In genomic region chr1:182955047-182955620, GRCm38 (mm10) we compare ENCODE assay signal across 8 mouse cellular contexts. TPM values are rescaled to one million over a fixed set of nuclear protein-coding genes. Genes with fewer than 3 reads are reported as not detected.
DNase-seq lines count a peak whose midpoint lies in the region; ATAC-seq and TF ChIP-seq lines count a peak whose summit lies in the region.

No protein-coding gene starts in this region.

- DNase-seq in neural tube, embryonic 11.5 days (ENCODE audit: low spot score), result no peak
- no peak for DNase-seq in neural tube, embryonic 10.5 days (ENCODE audit: extremely low spot score, low spot score)
- DNase-seq in heart, postnatal 0 days (ENCODE audit: low spot score), result no peak
- DNase-seq in liver, embryonic 13.5 days, result no peak
- DNase-seq in left cerebral cortex, adult 8-10 months (ENCODE audit: low spot score in 2 of 2), result no peak
- DNase-seq in left cerebral cortex, postnatal 14 days (ENCODE audit: low spot score in 2 of 2), result no peak
- DNase-seq in layer of hippocampus, adult 9-10 months (ENCODE audit: low spot score), result no peak

- peak overlapping the region; percentile 55 for H3K9ac ChIP-seq in neural tube, embryonic 11.5 days (ENCODE audit: low read length)
- peak overlapping the region; percentile 56 for H3K9ac ChIP-seq in heart, postnatal 0 days (replicated peaks; ENCODE audit: low read depth, low read length)
- H3K9ac ChIP-seq in liver, embryonic 13.5 days, result peak overlapping the region; percentile 51
- H3K9ac ChIP-seq in neural tube, embryonic 15.5 days (replicated peaks), result peak overlapping the region; percentile 11; the same call in 1 of the 2 replicates

- no peaks in the 10 kb centered on the region for H3K9me3 ChIP-seq in neural tube, embryonic 11.5 days (ENCODE audit: control insufficient read depth, low read length)
- H3K9me3 ChIP-seq in heart, postnatal 0 days (replicated peaks; ENCODE audit: control insufficient read depth, low read length), result no peaks in the 10 kb centered on the region
- no peaks in the 10 kb centered on the region for H3K9me3 ChIP-seq in liver, embryonic 13.5 days (replicated peaks)
- no peaks in the 10 kb centered on the region for H3K9me3 ChIP-seq in neural tube, embryonic 15.5 days (replicated peaks)

- no peak for TF ChIP-seq EP300 in heart, postnatal 0 days (IDR thresholded peaks at IDR 0.05; ENCODE audit: low read depth)

- H3K4me2 ChIP-seq in neural tube, embryonic 11.5 days (ENCODE audit: low read depth), result peak overlapping the region; percentile 75
- peak overlapping the region; percentile 84 for H3K4me2 ChIP-seq in heart, postnatal 0 days (ENCODE audit: low read depth, low read length)
- H3K4me2 ChIP-seq in liver, embryonic 13.5 days, result peak overlapping the region; percentile 67
- H3K4me2 ChIP-seq in neural tube, embryonic 15.5 days, result peak overlapping the region; percentile 60

- peak; percentile 16; the same call in 1 of the 2 replicates for TF ChIP-seq CTCF in heart, postnatal 0 days (IDR thresholded peaks at IDR 0.05; ENCODE audit: low read depth)

- ATAC-seq in neural tube, embryonic 11.5 days (ENCODE audit: insufficient read depth, low FRiP score, low TSS enrichment), result no peak
- no peak; the same call in 1 of the 2 replicates for ATAC-seq in heart, postnatal 0 days (ENCODE audit: insufficient read depth, low read depth)
- no peak for ATAC-seq in liver, embryonic 13.5 days (ENCODE audit: low read depth)
- no peak for ATAC-seq in neural tube, embryonic 15.5 days (ENCODE audit: low FRiP score)

- H3K27me3 ChIP-seq in neural tube, embryonic 11.5 days (ENCODE audit: control insufficient read depth, insufficient read depth, low read length), result no peaks in the 10 kb centered on the region
- H3K27me3 ChIP-seq in heart, postnatal 0 days (ENCODE audit: control insufficient read depth, insufficient read depth, low read length), result no peaks in the 10 kb centered on the region
- H3K27me3 ChIP-seq in liver, embryonic 13.5 days, result peaks cover 22% of the 10 kb centered on the region; the same call in 1 of the 2 replicates
- no peaks in the 10 kb centered on the region for H3K27me3 ChIP-seq in neural tube, embryonic 15.5 days (replicated peaks)

- peaks cover 6% of the 10 kb centered on the region; the same call in 1 of the 2 replicates for H3K4me1 ChIP-seq in neural tube, embryonic 11.5 days (ENCODE audit: control insufficient read depth, insufficient read depth, low read length)
- H3K4me1 ChIP-seq in heart, postnatal 0 days (ENCODE audit: control insufficient read depth, insufficient read depth), result peaks cover 25% of the 10 kb centered on the region
- H3K4me1 ChIP-seq in liver, embryonic 13.5 days (replicated peaks), result peaks cover 39% of the 10 kb centered on the region
- H3K4me1 ChIP-seq in neural tube, embryonic 15.5 days, result peaks cover 33% of the 10 kb centered on the region

- intact Hi-C loops in left cerebral cortex, postnatal 14 days (cut with DNase I), result no loop called here

- H3K4me3 ChIP-seq in neural tube, embryonic 11.5 days (ENCODE audit: low read depth, low read length), result peak overlapping the region; percentile 39
- peak overlapping the region; percentile 50 for H3K4me3 ChIP-seq in heart, postnatal 0 days (ENCODE audit: low read depth, low read length)
- peak overlapping the region; percentile 54 for H3K4me3 ChIP-seq in liver, embryonic 13.5 days (replicated peaks)
- H3K4me3 ChIP-seq in neural tube, embryonic 15.5 days (replicated peaks), result peak overlapping the region; percentile 31

- no peak overlapping the region for H3K27ac ChIP-seq in neural tube, embryonic 11.5 days (ENCODE audit: low read depth, low read length)
- peak overlapping the region; percentile 72 for H3K27ac ChIP-seq in heart, postnatal 0 days (ENCODE audit: low read depth)
- no peak overlapping the region for H3K27ac ChIP-seq in liver, embryonic 13.5 days
- H3K27ac ChIP-seq in neural tube, embryonic 15.5 days (replicated peaks), result no peak overlapping the region

- WGBS in neural tube, embryonic 11.5 days, result 14% methylated on average over 15 of the region's 15 CpGs
- 19% methylated on average over 15 of the region's 15 CpGs for whole genome bisulfite sequencing in heart, postnatal 0 days
- 12% methylated on average over 15 of the region's 15 CpGs for WGBS in liver, embryonic 13.5 days (ENCODE audit: insufficient replicate concordance)
- 12% methylated on average over 15 of the region's 15 CpGs for WGBS in neural tube, embryonic 15.5 days

- no peaks in the 10 kb centered on the region for H3K36me3 ChIP-seq in neural tube, embryonic 11.5 days (ENCODE audit: control insufficient read depth, insufficient read depth, low read length)
- H3K36me3 ChIP-seq in heart, postnatal 0 days (replicated peaks; ENCODE audit: control insufficient read depth, insufficient read depth, low read length), result no peaks in the 10 kb centered on the region
- no peaks in the 10 kb centered on the region for H3K36me3 ChIP-seq in liver, embryonic 13.5 days
- H3K36me3 ChIP-seq in neural tube, embryonic 15.5 days, result no peaks in the 10 kb centered on the region

RNA-seq across cellular contexts. Expression of gene Tlr5, which starts 0.5 kb away (rescaled TPM):
- 0.29 and 0.55 TPM in 2 replicates for polyA plus RNA-seq in neural tube, embryonic 11.5 days (2014; fragmentation: Nextera tagmentation; extraction: Ambion mirVana)
- total RNA-seq in heart, postnatal 0 days (2014; rRNA removed; ENCODE audit: low replicate concordance), result 1.3 and 1.5 TPM in 2 replicates
- polyA plus RNA-seq in heart, postnatal 0 days (2015; fragmentation: Nextera tagmentation; extraction: Ambion mirVana), result 0.74 and 0.92 TPM in 2 replicates
- 0.40 and 0.61 TPM in 2 replicates for polyA plus RNA-seq in liver, embryonic 13.5 days (2015; fragmentation: Nextera tagmentation; extraction: Ambion mirVana)
- polyA plus RNA-seq in neural tube, embryonic 15.5 days (2015; fragmentation: Nextera tagmentation; extraction: Ambion mirVana), result 0.36 and 0.61 TPM in 2 replicates
- under 1 TPM; 0.16 to 0.94 (median 0.64) TPM for total RNA-seq in left cerebral cortex, adult 8-10 months (2022)
- under 1 TPM; 0.44 to 0.70 TPM for total RNA-seq in left cerebral cortex, postnatal 14 days (2021)
